In the genomic region with DNA sequence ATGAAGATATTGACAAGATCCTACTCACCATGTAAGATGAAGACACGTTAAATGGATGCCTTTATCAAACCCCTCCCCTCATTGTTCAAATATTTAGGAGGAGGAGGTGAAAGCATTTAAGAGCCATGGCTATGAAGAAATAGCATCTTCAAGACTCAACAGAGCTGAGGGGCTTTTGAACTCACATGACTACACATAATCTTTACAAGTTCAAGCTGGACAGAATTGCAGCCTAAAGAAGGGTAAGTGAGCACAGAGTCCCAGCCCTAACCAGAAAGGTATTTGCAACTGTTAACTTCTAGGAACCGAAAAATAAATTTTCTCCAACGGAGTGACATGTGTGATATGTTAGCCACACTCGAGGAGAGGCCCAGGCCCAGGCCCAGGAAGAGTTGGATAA, we compare ENCODE assay signal across 31 mouse cellular contexts. TPM values are rescaled to one million over a fixed set of nuclear protein-coding genes. Genes with fewer than 3 reads are reported as not detected.
DNase-seq lines count a peak whose midpoint lies in the region; ATAC-seq lines count a peak whose summit lies in the region.
"Had no signal": no experiment of that assay in that cellular context is flagged by ENCODE, and none has a peak within 500 bp of the region (broad histone marks: within the 10 kb centered on the region; RNA-seq: fewer than 3 reads in every experiment).

No protein-coding gene starts in this region.

- H3K4me1 ChIP-seq in heart, embryonic 16.5 days (ENCODE audit: control insufficient read depth, insufficient read depth, low read length), result no peaks in the 10 kb centered on the region
- H3K4me1 ChIP-seq in kidney, embryonic 16.5 days (ENCODE audit: insufficient read depth, low read length), result peaks cover 21% of the 10 kb centered on the region; the same call in 1 of the 2 replicates
- H3K4me1 ChIP-seq in lung, embryonic 16.5 days (replicated peaks; ENCODE audit: control insufficient read depth, insufficient read depth, low read length), result peaks cover 10% of the 10 kb centered on the region
- H3K4me1 ChIP-seq: forebrain, embryonic 10.5 days; hindbrain, embryonic 15.5 days; midbrain, embryonic 12.5 days; neural tube, embryonic 12.5 days had no signal

- intact Hi-C loops in heart, postnatal 14 days (cut with DNase I), result loop anchor here (5.0 kb wide), 1 partner anchor 42 kb away; no protein-coding TSS in a partner anchor

- no peak for ATAC-seq in heart, embryonic 16.5 days (replicated peaks; ENCODE audit: extremely low read depth, insufficient read depth, low FRiP score)
- ATAC-seq in kidney, embryonic 16.5 days (ENCODE audit: low FRiP score, low TSS enrichment), result peak; percentile 41; the same call in 1 of the 2 replicates
- peak; percentile 62 for ATAC-seq in lung, embryonic 16.5 days (ENCODE audit: low read depth)
- ATAC-seq: inflammation-experienced regulatory T-cells, adult 6 months had no signal

- H3K36me3 ChIP-seq in heart, embryonic 16.5 days (ENCODE audit: control insufficient read depth, insufficient read depth), result peaks cover 6% of the 10 kb centered on the region; the same call in 1 of the 2 replicates
- no peaks in the 10 kb centered on the region for H3K36me3 ChIP-seq in kidney, embryonic 16.5 days (ENCODE audit: insufficient read depth, low read length)
- no peaks in the 10 kb centered on the region for H3K36me3 ChIP-seq in lung, embryonic 16.5 days (ENCODE audit: control insufficient read depth, insufficient read depth, low read length)
- H3K36me3 ChIP-seq: embryonic facial prominence, embryonic 12.5 days; forebrain, embryonic 10.5 days; hindbrain, embryonic 15.5 days; midbrain, embryonic 12.5 days; neural tube, embryonic 12.5 days had no signal

- no peak overlapping the region for H3K4me2 ChIP-seq in heart, embryonic 16.5 days (ENCODE audit: low read depth, low read length)
- no peak overlapping the region for H3K4me2 ChIP-seq in kidney, embryonic 16.5 days (replicated peaks; ENCODE audit: low read depth, low read length)
- H3K4me2 ChIP-seq in lung, embryonic 16.5 days (ENCODE audit: low read depth, low read length), result no peak overlapping the region
- H3K4me2 ChIP-seq: embryonic facial prominence, embryonic 12.5 days; hindbrain, embryonic 15.5 days; midbrain, embryonic 12.5 days; neural tube, embryonic 12.5 days had no signal

- H3K4me3 ChIP-seq in heart, embryonic 16.5 days (ENCODE audit: low read length), result no peak overlapping the region
- H3K4me3 ChIP-seq in kidney, embryonic 16.5 days (ENCODE audit: low read length), result no peak overlapping the region
- no peak overlapping the region for H3K4me3 ChIP-seq in lung, embryonic 16.5 days (ENCODE audit: low read length)
- H3K4me3 ChIP-seq: embryonic facial prominence, embryonic 12.5 days; forebrain, embryonic 10.5 days; heart, embryonic 10.5 days; hindbrain, embryonic 15.5 days; midbrain, embryonic 12.5 days; myocyte; neural tube, embryonic 12.5 days had no signal

- no peaks in the 10 kb centered on the region for H3K9me3 ChIP-seq in heart, embryonic 16.5 days (replicated peaks; ENCODE audit: control insufficient read depth, low read length)
- H3K9me3 ChIP-seq in kidney, embryonic 16.5 days (ENCODE audit: low read length), result no peaks in the 10 kb centered on the region
- no peaks in the 10 kb centered on the region for H3K9me3 ChIP-seq in lung, embryonic 16.5 days (ENCODE audit: control insufficient read depth, low read length)
- H3K9me3 ChIP-seq: embryonic facial prominence, embryonic 12.5 days; forebrain, embryonic 10.5 days; heart, embryonic 10.5 days; hindbrain, embryonic 15.5 days; midbrain, embryonic 12.5 days; neural tube, embryonic 12.5 days had no signal

- no peaks in the 10 kb centered on the region for H3K27me3 ChIP-seq in heart, embryonic 16.5 days (ENCODE audit: control insufficient read depth, insufficient read depth, low read length)
- no peaks in the 10 kb centered on the region for H3K27me3 ChIP-seq in kidney, embryonic 16.5 days (ENCODE audit: insufficient read depth, low read length)
- H3K27me3 ChIP-seq in lung, embryonic 16.5 days (ENCODE audit: control insufficient read depth, insufficient read depth, low read depth, low read length), result no peaks in the 10 kb centered on the region
- H3K27me3 ChIP-seq: embryonic facial prominence, embryonic 12.5 days; hindbrain, embryonic 15.5 days; midbrain, embryonic 12.5 days; neural tube, embryonic 12.5 days had no signal

- H3K27ac ChIP-seq in heart, embryonic 16.5 days (ENCODE audit: low read length), result peak overlapping the region; percentile 18
- H3K27ac ChIP-seq in kidney, embryonic 16.5 days (ENCODE audit: low read length), result peak overlapping the region; percentile 71
- H3K27ac ChIP-seq in lung, embryonic 16.5 days (ENCODE audit: low read length), result peak overlapping the region; percentile 38; the same call in 1 of the 2 replicates
- H3K27ac ChIP-seq: embryonic facial prominence, embryonic 12.5 days; forebrain, embryonic 10.5 days; heart, embryonic 10.5 days; hindbrain, embryonic 15.5 days; liver, embryonic 14.5 days; midbrain, embryonic 12.5 days; neural tube, embryonic 12.5 days had no signal

- no peak overlapping the region for H3K9ac ChIP-seq in heart, embryonic 16.5 days (ENCODE audit: low read length)
- H3K9ac ChIP-seq in kidney, embryonic 16.5 days (replicated peaks; ENCODE audit: low read length), result no peak overlapping the region
- no peak overlapping the region for H3K9ac ChIP-seq in lung, embryonic 16.5 days (ENCODE audit: low read length)
- H3K9ac ChIP-seq: embryonic facial prominence, embryonic 12.5 days; hindbrain, embryonic 15.5 days; liver, embryonic 14.5 days; midbrain, embryonic 12.5 days; neural tube, embryonic 12.5 days had no signal

- 58% methylated on average over 4 of the region's 4 CpGs for WGBS in heart, embryonic 16.5 days
- 37% methylated on average over 4 of the region's 4 CpGs for WGBS in kidney, embryonic 16.5 days
- 34% methylated on average over 4 of the region's 4 CpGs for WGBS in lung, embryonic 16.5 days

- DNase-seq in heart, postnatal 14 days, result no peak
- no peak for DNase-seq in kidney, adult 11 months
- no peak for DNase-seq in lung, adult 18-20 months
- no peak for DNase-seq in layer of hippocampus, postnatal 25 days (ENCODE audit: extremely low spot score in 1 of 2, low spot score in 1 of 2)
- DNase-seq: adrenal gland, postnatal 25 days; B cell, adult 2 months; cerebellum, adult 11-12 months; cerebellum, adult 9-11 months; embryo, embryonic 11 days; gastrocnemius, postnatal 14 days; heart, postnatal 4 days; kidney, adult 18-20 months; layer of hippocampus, postnatal 36 days; left cerebral cortex, postnatal 4 days; liver; lung, postnatal 14 days; right cerebral cortex, adult 18-20 months; spleen, adult 18-20 months; thymus, postnatal 4 days had no signal

RNA-seq across cellular contexts. Expression of a gene that starts 18.7 kb away (rescaled TPM):
- 54.5 and 57.9 TPM in 2 replicates for polyA plus RNA-seq in heart, embryonic 16.5 days (2015; fragmentation: Nextera tagmentation; extraction: Ambion mirVana)
- 100 to 1,000 TPM; 134 to 141 TPM for total RNA-seq in heart, postnatal 14 days (2021)
- polyA plus RNA-seq in kidney, embryonic 16.5 days (2015; fragmentation: Nextera tagmentation; extraction: Ambion mirVana), result 68.4 and 74.8 TPM in 2 replicates
- 93.7 and 101 TPM in 2 replicates for polyA plus RNA-seq in lung, embryonic 16.5 days (2015; fragmentation: Nextera tagmentation; extraction: Ambion mirVana)
- total RNA-seq in layer of hippocampus, postnatal 25 days (2021), result 10 to 100 TPM in 1 of 2 experiments, 1 to 10 TPM in 1; 7.4 to 11.2 TPM

Comparison
In these comparisons a context has a peak if more than half of its experiments do, and no peak if none do; other contexts are left out.
1. H3K27ac ChIP-seq: peak in every context shown above with its lines; median percentile 71 in kidney, embryonic 16.5 days; 38 in lung, embryonic 16.5 days; 18 in heart, embryonic 16.5 days.